Mouse (Mus musculus) hematopoietic stem cell, adult 5-6 weeks (primary cell): Measurements from ENCODE around the gene Snn. TPM values are rescaled to one million over a fixed set of nuclear protein-coding genes. Genes with fewer than 3 reads are reported as not detected.

Experiments
- ATAC-seq, 2 experiments: fragments of 125-278 bp in 1 of 2; replicated peaks in 1 of 2; 2 replicates each; pipeline ENCODE4 v1.8.0; 2016 to 2017; ENCODE audit warnings: inconsistent platforms in 2 of 2, mild to moderate bottlenecking in 2 of 2, moderate number of reproducible peaks in 2 of 2, low read depth in 1 of 2, moderate TSS enrichment in 1 of 2; ENCODE audit not compliant: low FRiP score in 2 of 2, poor library complexity in 2 of 2, severe bottlenecking in 2 of 2, insufficient read depth in 1 of 2, low TSS enrichment in 1 of 2
- total RNA-seq: library from RNA; stranded (forward); fragments of 172-1452, 232-1000 nt; gene quantifications from 2 replicates; pipeline ENCODE4 v1.2.3, GENCODE M21; 2017

Gene Snn
- total RNA-seq, 1 experiment from 2014 or later, result 22.7 TPM

GRCm38 (mm10) chr16:11035790-11036431 is 24.8 kb upstream of the Snn start:
- ATAC-seq, result peak; percentile 77 to 79

- ATAC-seq, result no peak
These were observed 20.1 kb upstream of the Snn start for GRCm38 (mm10) chr16:11040603-11041002.

- ATAC-seq, result no peak
These were observed 17.5 kb upstream of the Snn start for GRCm38 (mm10) chr16:11043239-11043638.

GRCm38 (mm10) chr16:11046437-11046836 is 14.3 kb upstream of the Snn start:
- ATAC-seq, result no peak

GRCm38 (mm10) chr16:11047130-11047529 is 13.6 kb upstream of the Snn start:
- ATAC-seq, result no peak

GRCm38 (mm10) chr16:11050226-11050625 is 10.5 kb upstream of the Snn start:
- no peak for ATAC-seq

GRCm38 (mm10) chr16:11051134-11051533 is 9.6 kb upstream of the Snn start:
- no peak for ATAC-seq

- peak; percentile 33 to 56; a peak in 3 of 4 replicates for ATAC-seq
These were observed 6.3 kb upstream of the Snn start for GRCm38 (mm10) chr16:11054409-11054808.

- ATAC-seq, result no peak
These were observed 5.9 kb upstream of the Snn start for GRCm38 (mm10) chr16:11054871-11055270.

GRCm38 (mm10) chr16:11055916-11056315 is 4.8 kb upstream of the Snn start:
- ATAC-seq, result no peak

- peak; percentile 31 to 34; a peak in 3 of 4 replicates for ATAC-seq
These were observed 2.3 kb downstream of the Snn start for GRCm38 (mm10) chr16:11062794-11063721.

- no peak for ATAC-seq
These were observed 3.6 kb downstream of the Snn start for GRCm38 (mm10) chr16:11064341-11064740.

GRCm38 (mm10) chr16:11064742-11065141 is 4.0 kb downstream of the Snn start:
- ATAC-seq, result no peak

GRCm38 (mm10) chr16:11065431-11065830 is 4.7 kb downstream of the Snn start:
- ATAC-seq, result no peak

GRCm38 (mm10) chr16:11066029-11066832 is 5.5 kb downstream of the Snn start, which contains the start of gene Litaf:
Gene Litaf, minus strand, starts transcription at chr16:11066157.
- peak; percentile 88 to 92 for ATAC-seq

GRCm38 (mm10) chr16:11066833-11067191 is 6.1 kb downstream of the Snn start:
- no peak for ATAC-seq

GRCm38 (mm10) chr16:11068666-11069065 is 7.9 kb downstream of the Snn start:
- ATAC-seq, result no peak

- no peak for ATAC-seq
These were observed 8.5 kb downstream of the Snn start for GRCm38 (mm10) chr16:11069271-11069670.
